Mouse (Mus musculus): ENCODE data around the gene Fam89a.

DNA sequence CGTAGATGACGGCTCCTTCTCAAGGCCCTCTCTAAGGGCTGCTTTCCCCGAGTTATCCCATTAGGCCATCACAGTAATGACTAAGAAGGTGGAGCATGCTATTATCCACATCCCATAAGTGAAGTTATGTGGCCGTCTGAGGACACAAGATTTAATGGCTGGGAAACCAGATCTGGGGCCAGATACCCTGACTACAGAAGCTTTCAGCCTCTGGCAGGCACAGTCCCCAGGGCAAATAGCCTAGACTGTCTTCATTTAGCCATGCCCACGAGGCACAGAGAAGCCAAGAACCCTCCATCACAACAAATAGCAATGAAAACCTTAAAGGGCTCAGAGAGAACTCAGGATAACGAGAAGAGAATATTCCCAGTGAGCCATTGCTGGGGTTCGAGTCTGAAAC, 11.4 kb upstream of the Fam89a start:
- TF ChIP-seq CTCF (IDR thresholded peaks at IDR 0.05; ENCODE audit: control insufficient read depth, insufficient read depth, low read length) (no peak), POLR2A (IDR thresholded peaks at IDR 0.05; ENCODE audit: borderline replicate concordance, control insufficient read depth, low read depth, low read length) (no peak)
